ENCODE assay signal across 23 mouse cellular contexts in the genomic region with DNA sequence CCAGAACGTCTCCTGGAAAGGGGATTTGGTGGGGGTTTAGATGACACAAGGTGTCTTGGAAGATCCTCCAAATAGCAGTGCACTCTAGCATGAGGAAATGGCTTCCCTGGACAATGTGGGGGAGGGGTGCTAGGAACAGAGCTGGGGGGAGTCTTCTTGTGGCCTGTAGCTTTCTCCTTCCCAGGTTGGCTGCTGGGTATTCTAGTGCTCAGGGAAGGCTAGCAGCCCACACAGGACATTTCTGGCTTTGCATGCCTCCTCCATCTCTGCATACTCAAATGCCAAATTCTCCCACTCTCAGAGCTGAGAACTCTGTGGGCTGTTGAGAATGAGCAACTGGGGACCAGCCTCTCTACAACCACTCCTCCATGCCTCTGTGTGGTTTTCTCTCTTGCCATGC.
DNase-seq lines count a peak whose midpoint lies in the region; TF ChIP-seq lines count a peak whose summit lies in the region.
"Had no signal": no experiment of that assay in that cellular context is flagged by ENCODE, and none has a peak within 500 bp of the region (broad histone marks: within the 10 kb centered on the region; RNA-seq: fewer than 3 reads in every experiment).

No protein-coding gene starts in this region.

- peak; percentile 37 to 57 for DNase-seq in layer of hippocampus, adult 8-10 months (ENCODE audit: low spot score in 2 of 2)
- DNase-seq in layer of hippocampus, adult 9-10 months (ENCODE audit: low spot score): no peak
- peak; percentile 26 to 43 for DNase-seq in frontal cortex, postnatal 14 days (ENCODE audit: low spot score in 2 of 2)
- peak; percentile 48 to 69 for DNase-seq in left cerebral cortex, postnatal 14 days (ENCODE audit: low spot score in 2 of 2)
- peak; percentile 57 to 85 for DNase-seq in right cerebral cortex, postnatal 36 days (ENCODE audit: low spot score in 2 of 2)
- DNase-seq in kidney, adult 2 months: no peak
- DNase-seq in urinary bladder, postnatal 4 days (ENCODE audit: low spot score in 2 of 2): no peak
- no peak for DNase-seq in thymus, adult 18-20 months
- DNase-seq: B cell, adult 2 months; cerebellum, adult 8-10 months; gastrocnemius, adult 2 months; thymus, adult 2 months had no signal

- 48% methylated on average over 1 of the region's 1 CpGs for WGBS in kidney, adult 2 months

- H3K36me3 ChIP-seq in kidney, adult 2 months (ENCODE audit: control insufficient read depth, insufficient read depth, low read length): no peaks in the 10 kb centered on the region
- H3K36me3 ChIP-seq: embryonic facial prominence, embryonic 12.5 days; heart, embryonic 13.5 days; intestine, embryonic 15.5 days; kidney, embryonic 15.5 days; lung, embryonic 15.5 days; midbrain, embryonic 10.5 days had no signal

- intact Hi-C loops in left cerebral cortex, postnatal 14 days (cut with DNase I): no loop called here

- TF ChIP-seq POLR2A in kidney, adult 2 months (IDR thresholded peaks at IDR 0.05; ENCODE audit: low read depth, low read length): no peak

- H3K27me3 ChIP-seq in kidney, adult 2 months (replicated peaks; ENCODE audit: control insufficient read depth, insufficient read depth, low read length): no peaks in the 10 kb centered on the region
- H3K27me3 ChIP-seq: embryonic facial prominence, embryonic 12.5 days; forebrain, embryonic 13.5 days; heart, embryonic 13.5 days; intestine, embryonic 15.5 days; kidney, embryonic 15.5 days; lung, embryonic 15.5 days had no signal

- TF ChIP-seq CTCF in kidney, adult 2 months (conservative IDR thresholded peaks at IDR 0.05; ENCODE audit: insufficient read depth, insufficient read length, low read depth, low read length): no peak

- no peaks in the 10 kb centered on the region; the same call in 1 of the 2 replicates for H3K4me1 ChIP-seq in kidney, adult 2 months (ENCODE audit: control insufficient read depth, insufficient read depth, low read length)
- H3K4me1 ChIP-seq: intestine, embryonic 15.5 days; lung, embryonic 15.5 days had no signal

- H3K27ac ChIP-seq in kidney, adult 2 months (ENCODE audit: insufficient read depth, low read depth, low read length): no peak overlapping the region
- H3K27ac ChIP-seq: embryonic facial prominence, embryonic 12.5 days; forebrain, embryonic 13.5 days; gastrocnemius, adult 2 months; heart, embryonic 13.5 days; hindbrain, embryonic 14.5 days; intestine, embryonic 15.5 days; kidney, embryonic 15.5 days; liver, embryonic 14.5 days; lung, embryonic 15.5 days; macrophage; midbrain, embryonic 10.5 days had no signal

- no peak overlapping the region for H3K4me3 ChIP-seq in kidney, adult 2 months (ENCODE audit: insufficient read depth, low read depth, low read length)
- H3K4me3 ChIP-seq: embryonic facial prominence, embryonic 12.5 days; erythroblast, embryonic 14.5 days; forebrain, embryonic 13.5 days; gastrocnemius, adult 2 months; heart, embryonic 13.5 days; intestine, embryonic 15.5 days; kidney, embryonic 15.5 days; lung, embryonic 15.5 days; midbrain, embryonic 10.5 days had no signal

Comparison
In these comparisons a context has a peak if more than half of its experiments do, and no peak if none do; other contexts are left out.
1. DNase-seq: peak in layer of hippocampus, adult 8-10 months (2 of 2), frontal cortex, postnatal 14 days (2 of 2), left cerebral cortex, postnatal 14 days (2 of 2) and right cerebral cortex, postnatal 36 days (2 of 2); none in layer of hippocampus, adult 9-10 months (single experiment), kidney, adult 2 months (single experiment), urinary bladder, postnatal 4 days (0 of 2) and thymus, adult 18-20 months (0 of 2).